Mouse (Mus musculus) spleen, adult 2 months (tissue): Measurements from ENCODE around the gene Bend6. TPM values are rescaled to one million over a fixed set of nuclear protein-coding genes. Genes with fewer than 3 reads are reported as not detected.

Experiments used
- DNase-seq, 2 experiments: peaks; one replicate each; pipeline versions ENCODE4 v3.0.0 to v3.0.0-alpha.2; 2012 to 2021; ENCODE audit warnings: low spot score in 2 of 2, low read depth in 1 of 2
- H3K27ac ChIP-seq: fragments of 200-500 bp; 2 replicates; pipeline ENCODE4 v1.5.1; 2012; ENCODE audit warnings: low read length, inconsistent platforms; ENCODE audit not compliant: insufficient read depth
- H3K27me3 ChIP-seq: fragments of 200-500 bp; 2 replicates; pipeline ENCODE4 v1.6.1; 2012; ENCODE audit warnings: mild to moderate bottlenecking, moderate library complexity, low read length, inconsistent platforms; ENCODE audit not compliant: control insufficient read depth, insufficient read depth
- H3K36me3 ChIP-seq: fragments of 200-500 bp; 2 replicates; pipeline ENCODE4 v1.6.1; 2012; ENCODE audit warnings: mild to moderate bottlenecking, low read length, inconsistent platforms; ENCODE audit not compliant: control insufficient read depth, insufficient read depth
- H3K4me1 ChIP-seq: fragments of 200-500 bp; 2 replicates; pipeline ENCODE4 v1.6.1; 2011; ENCODE audit warnings: inconsistent platforms; ENCODE audit not compliant: control insufficient read depth, insufficient read depth, insufficient read length
- H3K4me3 ChIP-seq: fragments of 200-500 bp; 2 replicates; pipeline ENCODE4 v1.5.1; 2011; ENCODE audit warnings: mild to moderate bottlenecking, inconsistent platforms; ENCODE audit not compliant: insufficient read depth, insufficient read length; ENCODE audit errors: extremely low read depth
- CTCF ChIP-seq: fragments of 200-500 bp; IDR thresholded peaks from 2 replicates; pipeline ENCODE4 v1.5.1; 2011; ENCODE audit warnings: mild to moderate bottlenecking, inconsistent platforms; ENCODE audit not compliant: insufficient read depth, insufficient read length, insufficient replicate concordance; ENCODE audit errors: extremely low read depth
- POLR2A ChIP-seq: fragments of 200-500 bp; IDR thresholded peaks from 2 replicates; pipeline ENCODE4 v1.6.1; 2011; ENCODE audit warnings: low read depth, low read length, inconsistent platforms
- WGBS: fragments of 180-500 bp; shearing (Covaris S2); methylation state at CpG from one replicate; pipeline ENCODE4 v1.1.7; 2018; 5-methylcytosine and 5-hydroxymethylcytosine counted together
- polyA plus RNA-seq: library from polyadenylated mRNA; depleted of rRNA; stranded (reverse); fragments of >200 nt; gene quantifications from 2 replicates; pipeline ENCODE4 v1.2.3, GENCODE M21; 2012

The Bend6 gene
- polyA plus RNA-seq, 1 experiment: 0.43 TPM

DNA sequence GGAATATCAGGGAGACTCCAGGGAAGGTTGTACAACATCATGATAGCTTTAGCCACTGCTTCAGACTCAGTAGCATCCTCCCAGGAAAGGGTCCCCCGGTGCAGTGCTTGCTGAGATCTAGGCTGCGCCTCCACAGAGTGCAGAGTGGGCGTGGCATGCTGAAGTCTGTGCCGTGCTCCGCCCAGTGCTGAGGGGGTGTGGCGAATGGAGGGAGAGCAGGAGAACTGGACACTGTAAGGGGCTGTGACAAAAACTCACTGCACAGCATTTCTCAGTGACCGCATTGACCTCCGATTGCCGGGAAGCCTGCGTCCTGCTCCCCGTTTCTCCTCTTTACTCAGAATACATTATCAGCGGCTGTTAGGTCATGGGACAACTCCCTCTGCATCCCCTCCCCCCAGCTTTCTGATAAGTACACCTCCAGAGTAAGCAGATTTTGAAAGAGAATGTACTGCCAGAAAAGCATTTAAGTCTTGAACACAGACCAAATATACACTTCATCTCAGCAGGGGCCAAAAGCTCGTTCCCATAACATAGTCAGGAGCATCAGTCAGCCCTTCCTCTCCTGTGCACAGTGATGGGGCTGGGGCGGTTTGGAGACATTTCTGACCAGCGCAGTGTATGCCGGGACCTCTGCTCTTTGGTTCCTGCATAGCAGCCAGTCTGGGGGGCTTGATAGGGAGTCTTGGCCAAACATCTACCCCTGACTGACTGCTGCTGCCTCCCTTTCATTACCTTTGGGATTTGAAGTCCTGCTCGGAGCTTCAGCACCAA lies 37.5 kb upstream of the Bend6 start:
- no peak for DNase-seq
- no peak overlapping the region for H3K27ac ChIP-seq
- no peaks in the 10 kb centered on the region for H3K27me3 ChIP-seq
- H3K36me3 ChIP-seq: no peaks in the 10 kb centered on the region
- no peaks in the 10 kb centered on the region for H3K4me1 ChIP-seq
- no peak for TF ChIP-seq CTCF
- no peak overlapping the region for H3K4me3 ChIP-seq
- WGBS: 86% methylated on average over 17 of the region's 17 CpGs

DNA sequence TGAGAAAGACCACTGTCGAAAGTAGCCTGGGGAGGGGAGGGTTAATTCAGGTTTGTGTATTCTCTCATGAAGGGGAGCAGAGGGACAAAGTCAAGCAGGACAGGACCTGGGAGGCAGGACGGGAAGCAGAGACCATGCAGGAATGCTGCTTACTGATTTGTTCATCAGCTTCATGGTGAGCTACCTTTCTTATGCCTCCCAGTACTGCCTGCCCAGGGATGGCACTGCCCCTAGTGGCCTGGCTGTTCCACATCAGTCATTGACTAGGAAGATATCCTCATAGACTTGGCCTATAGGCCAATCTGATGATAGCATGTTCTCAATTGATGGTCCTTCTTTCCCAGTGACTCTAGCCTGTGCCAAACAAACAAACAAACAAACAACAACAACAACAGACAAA lies 36.3 kb upstream of the Bend6 start:
- TF ChIP-seq POLR2A (no peak), CTCF (no peak)
- DNase-seq: no peak
- no peaks in the 10 kb centered on the region for H3K4me1 ChIP-seq
- H3K27me3 ChIP-seq: no peaks in the 10 kb centered on the region
- 94% methylated on average over 2 of the region's 2 CpGs for WGBS
- H3K4me3 ChIP-seq: no peak overlapping the region
- H3K36me3 ChIP-seq: no peaks in the 10 kb centered on the region
- no peak overlapping the region for H3K27ac ChIP-seq

DNA sequence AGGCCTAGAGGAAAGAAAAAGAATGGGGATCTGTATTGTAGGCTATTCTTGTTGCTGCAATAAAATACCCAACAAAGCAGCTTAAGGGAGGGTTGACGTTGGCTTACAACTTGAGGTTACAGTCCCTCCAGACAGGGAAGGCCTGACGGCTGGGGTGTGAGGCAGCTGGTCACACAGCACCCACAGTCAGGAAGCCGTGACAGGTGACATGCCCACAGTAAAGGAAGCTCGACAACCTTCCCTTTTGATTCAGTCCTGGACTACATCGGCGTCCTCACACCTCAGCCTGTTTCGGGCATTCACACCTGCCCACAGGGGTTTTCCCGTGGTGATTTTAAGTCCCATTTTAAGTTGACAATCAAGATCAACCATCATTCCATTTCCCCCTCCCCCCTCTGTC lies 35.0 kb upstream of the Bend6 start:
- TF ChIP-seq CTCF (no peak), POLR2A (no peak)
- DNase-seq: no peak
- Histone ChIP-seq H3K4me3 (no peak overlapping the region), H3K27me3 (no peaks in the 10 kb centered on the region), H3K36me3 (no peaks in the 10 kb centered on the region), H3K4me1 (no peaks in the 10 kb centered on the region), H3K27ac (no peak overlapping the region)
- 44% methylated on average over 8 of the region's 8 CpGs for WGBS

DNA sequence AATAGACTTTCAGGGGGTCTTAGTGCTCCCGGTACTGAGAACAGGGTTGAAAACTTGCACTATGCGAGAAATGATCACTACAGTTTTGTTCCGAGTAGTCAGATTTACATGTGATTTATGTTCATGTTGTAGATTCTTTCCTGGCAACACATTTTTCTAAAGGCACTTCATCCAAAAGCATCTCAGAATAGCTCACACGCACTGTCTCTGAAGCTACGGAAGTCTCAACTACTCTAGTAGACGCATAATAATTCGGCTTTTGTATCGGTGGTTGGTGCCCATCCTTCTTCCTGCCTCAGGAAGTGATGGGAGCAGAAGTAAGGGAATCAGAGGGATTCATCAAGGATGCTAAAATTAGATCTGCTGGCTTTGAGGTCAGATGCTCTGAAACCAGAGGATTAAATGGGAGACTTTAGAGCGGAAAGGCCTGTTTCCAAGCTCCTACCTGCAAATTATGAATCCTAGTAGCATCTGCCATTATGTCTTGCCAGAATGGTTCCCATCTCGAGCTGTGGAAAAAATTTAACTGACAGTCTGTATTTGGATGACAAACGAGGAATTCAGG lies 32.8 kb upstream of the Bend6 start:
- no peak for DNase-seq
- WGBS: 86% methylated on average over 11 of the region's 11 CpGs
- H3K4me1 ChIP-seq: no peaks in the 10 kb centered on the region
- H3K27me3 ChIP-seq: no peaks in the 10 kb centered on the region
- TF ChIP-seq CTCF: no peak
- no peak for TF ChIP-seq POLR2A
- no peak overlapping the region for H3K27ac ChIP-seq
- H3K36me3 ChIP-seq: no peaks in the 10 kb centered on the region
- no peak overlapping the region for H3K4me3 ChIP-seq

DNA sequence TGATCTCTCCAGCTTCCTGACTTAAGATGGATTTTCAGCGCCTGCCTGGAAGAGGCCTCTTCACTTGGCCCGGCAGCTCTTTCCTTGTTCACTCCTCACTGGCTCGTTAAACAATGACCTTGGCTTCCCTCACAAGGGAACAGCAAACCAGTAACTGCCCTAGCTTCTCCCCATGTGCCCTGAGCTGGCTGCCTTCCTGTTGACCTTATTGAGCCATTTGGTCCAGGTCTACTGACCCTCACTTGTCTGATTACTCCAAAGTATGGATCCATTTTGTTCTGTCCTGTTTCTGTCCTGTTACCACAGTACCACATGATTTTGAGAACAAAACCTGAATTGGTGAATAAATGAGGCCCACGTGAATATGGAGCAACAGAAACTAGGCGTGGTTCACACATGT lies 32.2 kb upstream of the Bend6 start:
- DNase-seq: no peak
- TF ChIP-seq CTCF (no peak), POLR2A (no peak)
- no peaks in the 10 kb centered on the region for H3K27me3 ChIP-seq
- no peaks in the 10 kb centered on the region for H3K4me1 ChIP-seq
- WGBS: 81% methylated on average over 5 of the region's 5 CpGs
- H3K4me3 ChIP-seq: no peak overlapping the region
- H3K27ac ChIP-seq: no peak overlapping the region
- H3K36me3 ChIP-seq: no peaks in the 10 kb centered on the region

DNA sequence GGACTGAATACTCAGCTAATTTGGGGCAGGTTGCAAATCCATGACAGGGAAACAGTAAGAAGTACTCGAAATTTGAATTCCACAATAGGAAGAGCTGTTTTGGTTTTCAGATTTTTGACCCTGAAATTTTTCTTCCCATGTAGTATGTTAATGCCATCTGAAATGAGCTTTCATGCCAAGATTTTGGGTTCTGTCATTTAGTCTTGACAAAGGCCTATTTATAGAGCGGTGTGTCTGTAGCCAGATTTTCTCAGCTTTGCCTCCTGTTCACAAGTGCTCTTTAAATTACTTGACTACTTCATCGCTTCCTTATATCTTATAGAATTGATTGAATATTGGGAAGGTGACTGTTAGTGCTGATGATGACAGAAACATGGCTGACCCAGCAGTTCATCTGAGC lies 28.3 kb upstream of the Bend6 start:
- Histone ChIP-seq H3K36me3 (no peaks in the 10 kb centered on the region), H3K4me3 (no peak overlapping the region), H3K27ac (no peak overlapping the region), H3K27me3 (no peaks in the 10 kb centered on the region), H3K4me1 (no peaks in the 10 kb centered on the region)
- TF ChIP-seq CTCF (no peak), POLR2A (no peak)
- WGBS: 83% methylated on average over 3 of the region's 3 CpGs
- DNase-seq: no peak

DNA sequence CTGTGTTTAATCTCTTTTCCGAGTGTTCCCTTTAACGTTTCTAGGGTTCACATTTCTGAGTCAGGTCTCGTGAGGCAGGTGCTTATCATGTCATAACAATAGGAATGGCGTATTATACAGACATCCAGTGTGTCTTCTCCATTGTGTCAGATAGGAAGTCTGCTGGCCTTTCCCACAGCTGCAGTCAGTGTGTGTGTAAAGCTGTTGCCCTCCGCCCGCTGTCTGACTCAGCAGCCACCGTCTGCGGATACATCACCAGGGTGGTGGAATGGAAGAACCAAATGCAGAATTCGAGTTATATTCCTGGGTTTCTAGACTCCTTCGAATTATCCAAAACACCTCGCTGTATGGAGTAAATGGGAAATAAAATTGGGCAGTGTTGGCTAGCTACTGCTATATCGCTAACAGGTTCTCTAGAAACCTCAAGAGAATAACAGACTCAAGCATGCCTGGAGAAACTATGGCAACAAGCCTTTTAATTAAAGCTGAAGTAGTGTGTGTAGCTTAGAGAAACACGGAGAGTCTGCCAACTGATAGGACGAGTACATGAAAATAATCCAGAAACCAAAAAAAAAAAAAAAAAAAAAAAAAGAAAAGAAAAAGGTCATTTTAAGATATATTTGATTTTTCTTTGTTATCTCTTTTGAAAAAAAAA lies 25.4 kb upstream of the Bend6 start:
- H3K27me3 ChIP-seq: no peaks in the 10 kb centered on the region
- DNase-seq: no peak
- no peak overlapping the region for H3K27ac ChIP-seq
- no peaks in the 10 kb centered on the region for H3K36me3 ChIP-seq
- TF ChIP-seq CTCF (no peak), POLR2A (no peak)
- no peaks in the 10 kb centered on the region for H3K4me1 ChIP-seq
- H3K4me3 ChIP-seq: no peak overlapping the region
- 85% methylated on average over 14 of the region's 14 CpGs for WGBS
